Mouse (Mus musculus) heart, embryonic 15.5 days (tissue): ENCODE data around the gene Pus10. TPM values are rescaled to one million over a fixed set of nuclear protein-coding genes. Genes with fewer than 3 reads are reported as not detected.

Source experiments
- ATAC-seq: fragments of 200-750 bp; cut with Nextera tagmentation; replicated peaks from 2 replicates; pipeline ENCODE4 v1.8.0; 2017; ENCODE audit warnings: low read depth, moderate TSS enrichment; ENCODE audit not compliant: insufficient number of reproducible peaks, insufficient read depth, low FRiP score
- H3K27ac ChIP-seq: fragments of 300-500 bp; sonication (generic); 2 replicates; pipeline ENCODE4 v1.5.1; 2015; ENCODE audit warnings: mild to moderate bottlenecking, inconsistent platforms
- H3K27me3 ChIP-seq: fragments of 300-500 bp; sonication (generic); 2 replicates; pipeline ENCODE4 v1.6.1; 2015; ENCODE audit warnings: inconsistent platforms
- H3K36me3 ChIP-seq: fragments of 300-500 bp; sonication (generic); 2 replicates; pipeline ENCODE4 v1.6.1; 2015; ENCODE audit warnings: mild to moderate bottlenecking, inconsistent platforms
- H3K4me1 ChIP-seq: fragments of 300-500 bp; sonication (generic); replicated peaks from 2 replicates; pipeline ENCODE4 v1.6.1; 2015; ENCODE audit warnings: inconsistent platforms
- H3K4me2 ChIP-seq: fragments of 300-500 bp; sonication (generic); 2 replicates; pipeline ENCODE4 v1.6.1; 2015; ENCODE audit warnings: inconsistent platforms, mild to moderate bottlenecking, moderate library complexity
- H3K4me3 ChIP-seq: fragments of 300-500 bp; sonication (generic); 2 replicates; pipeline ENCODE4 v1.5.1; 2015; ENCODE audit warnings: mild to moderate bottlenecking, inconsistent platforms
- H3K9ac ChIP-seq: fragments of 300-500 bp; sonication (generic); 2 replicates; pipeline ENCODE4 v1.6.1; 2015; ENCODE audit warnings: mild to moderate bottlenecking, inconsistent platforms
- H3K9me3 ChIP-seq: fragments of 300-500 bp; sonication (generic); replicated peaks from 2 replicates; pipeline ENCODE4 v1.6.1; 2016; ENCODE audit warnings: inconsistent platforms
- WGBS: fragments of 180-500 bp; shearing (Covaris S2); methylation state at CpG from one replicate; pipeline ENCODE4 v1.1.7; 2015; ENCODE audit warnings: mixed read lengths; 5-methylcytosine and 5-hydroxymethylcytosine counted together
- polyA plus RNA-seq: library from polyadenylated mRNA; unstranded; fragments of >200 nt; fragmentation: Nextera tagmentation; extraction: Ambion mirVana; gene quantifications from 2 replicates; pipeline ENCODE4 v1.2.1, GENCODE M21; 2015

The Pus10 gene
- polyA plus RNA-seq, 1 experiment from 2014 or later = 10.3 TPM

- Histone ChIP-seq H3K9me3 (no peaks in the 10 kb centered on the region), H3K4me2 (no peak overlapping the region), H3K27me3 (no peaks in the 10 kb centered on the region), H3K27ac (no peak overlapping the region), H3K4me3 (no peak overlapping the region), H3K36me3 (no peaks in the 10 kb centered on the region), H3K4me1 (no peaks in the 10 kb centered on the region), H3K9ac (no peak overlapping the region)
- ATAC-seq = no peak
Measured at GRCm38 (mm10) chr11:23695847-23696246, 30.4 kb downstream of the Pus10 start.

- 79% methylated on average over 2 of the region's 2 CpGs for WGBS
- Histone ChIP-seq H3K9ac (no peak overlapping the region), H3K4me2 (no peak overlapping the region), H3K4me1 (no peaks in the 10 kb centered on the region), H3K4me3 (no peak overlapping the region), H3K9me3 (no peaks in the 10 kb centered on the region), H3K27ac (no peak overlapping the region), H3K36me3 (peaks cover 6% of the 10 kb centered on the region; the same call in 1 of the 2 replicates), H3K27me3 (no peaks in the 10 kb centered on the region)
- no peak for ATAC-seq
Measured at GRCm38 (mm10) chr11:23698526-23698925, 33.1 kb downstream of the Pus10 start.

DNA sequence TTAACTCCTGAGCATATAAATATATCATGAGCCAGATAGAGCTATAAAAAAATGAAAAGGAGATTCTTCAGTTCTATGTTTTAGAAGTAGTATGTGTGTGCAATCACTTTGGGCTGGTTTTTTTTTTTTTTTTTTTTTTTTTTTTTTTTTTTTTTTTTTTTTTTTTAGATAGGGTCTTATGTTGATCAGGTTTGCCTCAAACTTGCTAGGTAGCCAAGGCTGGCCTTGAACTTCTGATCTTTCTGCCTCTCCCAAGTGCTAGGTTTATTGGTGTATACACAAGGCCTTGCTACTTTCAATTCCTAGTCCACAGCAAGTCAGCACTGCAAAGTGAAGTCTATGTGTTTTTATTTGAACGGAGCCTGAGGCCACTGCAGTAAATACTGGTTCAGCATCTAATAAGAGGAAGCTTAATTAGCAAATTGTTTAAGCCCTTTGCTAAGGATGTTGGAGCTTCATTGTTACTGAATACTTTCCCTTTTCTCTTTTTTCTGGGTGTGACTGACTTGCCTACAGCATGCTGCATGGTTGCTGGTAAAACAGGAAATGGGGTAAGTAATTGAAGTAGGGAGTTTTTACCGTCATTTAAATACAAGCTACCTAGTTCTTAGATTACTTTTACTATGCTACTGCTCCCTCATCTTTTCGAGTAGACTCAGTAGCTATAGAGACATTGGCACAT is 34.1 kb downstream of the Pus10 start:
- H3K36me3 ChIP-seq = peaks cover 7% of the 10 kb centered on the region
- H3K4me1 ChIP-seq = no peaks in the 10 kb centered on the region
- H3K27me3 ChIP-seq = no peaks in the 10 kb centered on the region
- 72% methylated on average over 3 of the region's 3 CpGs for WGBS
- no peak overlapping the region for H3K4me3 ChIP-seq
- no peak overlapping the region for H3K27ac ChIP-seq
- H3K9ac ChIP-seq = no peak overlapping the region
- no peak overlapping the region for H3K4me2 ChIP-seq
- H3K9me3 ChIP-seq = no peaks in the 10 kb centered on the region
- no peak for ATAC-seq

- 91% methylated on average over 3 of the region's 3 CpGs for WGBS
Measured at GRCm38 (mm10) chr11:23701831-23702230, 36.4 kb downstream of the Pus10 start.

GRCm38 (mm10) chr11:23704604-23705294 is 39.3 kb downstream of the Pus10 start:
- H3K27me3 ChIP-seq = no peaks in the 10 kb centered on the region
- ATAC-seq = no peak
- peaks cover 26% of the 10 kb centered on the region for H3K36me3 ChIP-seq
- no peak overlapping the region for H3K4me3 ChIP-seq
- 85% methylated on average over 7 of the region's 7 CpGs for WGBS
- no peak overlapping the region for H3K4me2 ChIP-seq
- H3K27ac ChIP-seq = no peak overlapping the region
- no peaks in the 10 kb centered on the region for H3K9me3 ChIP-seq
- no peaks in the 10 kb centered on the region for H3K4me1 ChIP-seq
- no peak overlapping the region for H3K9ac ChIP-seq

More at GRCm38 (mm10) chr11:23701831-23702230, 36.4 kb downstream of the Pus10 start:
- H3K9me3 ChIP-seq = no peaks in the 10 kb centered on the region
- H3K4me3 ChIP-seq = no peak overlapping the region
- H3K27ac ChIP-seq = no peak overlapping the region
- peaks cover 12% of the 10 kb centered on the region for H3K36me3 ChIP-seq
- H3K27me3 ChIP-seq = no peaks in the 10 kb centered on the region
- H3K4me1 ChIP-seq = no peaks in the 10 kb centered on the region
- no peak for ATAC-seq
- H3K9ac ChIP-seq = no peak overlapping the region
- H3K4me2 ChIP-seq = no peak overlapping the region

GRCm38 (mm10) chr11:23712299-23712698 is 46.8 kb downstream of the Pus10 start:
- no peak overlapping the region for H3K4me2 ChIP-seq
- no peaks in the 10 kb centered on the region for H3K4me1 ChIP-seq
- H3K9me3 ChIP-seq = no peaks in the 10 kb centered on the region
- 90% methylated on average over 3 of the region's 3 CpGs for WGBS
- ATAC-seq = no peak
- H3K36me3 ChIP-seq = peaks cover 57% of the 10 kb centered on the region
- no peak overlapping the region for H3K4me3 ChIP-seq
- H3K9ac ChIP-seq = no peak overlapping the region
- H3K27me3 ChIP-seq = no peaks in the 10 kb centered on the region
- no peak overlapping the region for H3K27ac ChIP-seq

- WGBS = 89% methylated on average over 2 of the region's 2 CpGs
- H3K36me3 ChIP-seq = peaks cover 48% of the 10 kb centered on the region
- H3K4me2 ChIP-seq = no peak overlapping the region
- no peaks in the 10 kb centered on the region for H3K9me3 ChIP-seq
- no peaks in the 10 kb centered on the region for H3K27me3 ChIP-seq
- ATAC-seq = no peak
- H3K9ac ChIP-seq = no peak overlapping the region
- H3K4me1 ChIP-seq = no peaks in the 10 kb centered on the region
- no peak overlapping the region for H3K4me3 ChIP-seq
- no peak overlapping the region for H3K27ac ChIP-seq
Measured at GRCm38 (mm10) chr11:23718856-23719255, 53.4 kb downstream of the Pus10 start.

GRCm38 (mm10) chr11:23719825-23720224 is 54.4 kb downstream of the Pus10 start:
- WGBS = 79% methylated on average over 3 of the region's 3 CpGs
- H3K9ac ChIP-seq = no peak overlapping the region
- ATAC-seq = no peak
- H3K9me3 ChIP-seq = no peaks in the 10 kb centered on the region
- H3K27me3 ChIP-seq = no peaks in the 10 kb centered on the region
- no peak overlapping the region for H3K27ac ChIP-seq
- no peaks in the 10 kb centered on the region for H3K4me1 ChIP-seq
- H3K36me3 ChIP-seq = peaks cover 43% of the 10 kb centered on the region
- H3K4me2 ChIP-seq = no peak overlapping the region
- no peak overlapping the region for H3K4me3 ChIP-seq

GRCm38 (mm10) chr11:23722326-23722725 is 56.9 kb downstream of the Pus10 start:
- H3K4me2 ChIP-seq = no peak overlapping the region
- no peak for ATAC-seq
- no peak overlapping the region for H3K9ac ChIP-seq
- H3K36me3 ChIP-seq = peaks cover 56% of the 10 kb centered on the region
- H3K27ac ChIP-seq = no peak overlapping the region
- H3K27me3 ChIP-seq = no peaks in the 10 kb centered on the region
- no peaks in the 10 kb centered on the region for H3K9me3 ChIP-seq
- no peak overlapping the region for H3K4me3 ChIP-seq
- no peaks in the 10 kb centered on the region for H3K4me1 ChIP-seq
- WGBS = 62% methylated on average over 2 of the region's 2 CpGs

DNA sequence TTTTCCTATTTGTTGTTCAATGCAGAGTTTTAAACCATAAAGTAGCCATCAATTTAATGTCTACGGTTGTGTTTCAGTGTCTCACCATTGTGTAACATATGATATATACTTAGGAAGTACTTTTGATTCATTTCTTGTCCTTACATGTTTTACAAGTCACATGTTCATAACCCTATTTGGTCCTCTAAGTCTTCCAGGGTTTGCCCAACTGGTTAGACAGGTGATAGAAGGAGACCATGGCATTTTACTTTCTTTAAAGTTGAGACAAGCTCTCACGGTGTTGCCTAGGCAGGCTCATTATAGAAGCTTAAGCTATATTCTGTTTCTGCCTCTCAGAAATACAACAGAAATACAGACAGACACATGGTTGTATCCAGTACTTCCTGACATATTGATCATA is 60.4 kb downstream of the Pus10 start:
- H3K9ac ChIP-seq = no peak overlapping the region
- no peak overlapping the region for H3K4me3 ChIP-seq
- H3K9me3 ChIP-seq = no peaks in the 10 kb centered on the region
- no peak for ATAC-seq
- no peak overlapping the region for H3K27ac ChIP-seq
- H3K4me2 ChIP-seq = no peak overlapping the region
- peaks cover 39% of the 10 kb centered on the region for H3K36me3 ChIP-seq
- WGBS = 88% methylated on average over 2 of the region's 2 CpGs
- no peaks in the 10 kb centered on the region for H3K4me1 ChIP-seq
- no peaks in the 10 kb centered on the region for H3K27me3 ChIP-seq

- no peaks in the 10 kb centered on the region for H3K4me1 ChIP-seq
- 84% methylated on average over 2 of the region's 2 CpGs for WGBS
- no peak for ATAC-seq
- H3K9ac ChIP-seq = no peak overlapping the region
- H3K27ac ChIP-seq = no peak overlapping the region
- H3K27me3 ChIP-seq = no peaks in the 10 kb centered on the region
- peaks cover 37% of the 10 kb centered on the region for H3K36me3 ChIP-seq
- no peak overlapping the region for H3K4me3 ChIP-seq
- H3K9me3 ChIP-seq = no peaks in the 10 kb centered on the region
- H3K4me2 ChIP-seq = no peak overlapping the region
Measured at GRCm38 (mm10) chr11:23726441-23726840, 61.0 kb downstream of the Pus10 start.

- no peak for ATAC-seq
- H3K4me1 ChIP-seq = no peaks in the 10 kb centered on the region
- H3K27me3 ChIP-seq = no peaks in the 10 kb centered on the region
- no peak overlapping the region for H3K27ac ChIP-seq
- H3K36me3 ChIP-seq = peaks cover 36% of the 10 kb centered on the region
- H3K4me2 ChIP-seq = no peak overlapping the region
- no peak overlapping the region for H3K4me3 ChIP-seq
- WGBS = 92% methylated on average over 2 of the region's 2 CpGs
- no peaks in the 10 kb centered on the region for H3K9me3 ChIP-seq
- no peak overlapping the region for H3K9ac ChIP-seq
Measured at GRCm38 (mm10) chr11:23728186-23728585, 62.7 kb downstream of the Pus10 start.
